Mouse (Mus musculus) liver, embryonic 11.5 days (tissue): ENCODE data around the gene Nectin1. TPM values are rescaled to one million over a fixed set of nuclear protein-coding genes. Genes with fewer than 3 reads are reported as not detected.

ENCODE experiments used
- ATAC-seq: fragments of 200-750 bp; cut with Nextera tagmentation; replicated peaks from 2 replicates; pipeline ENCODE4 v1.8.0; 2017; ENCODE audit warnings: moderate number of reproducible peaks, mild to moderate bottlenecking, moderate TSS enrichment, moderate library complexity; ENCODE audit not compliant: low FRiP score
- DNase-seq: peaks from one replicate; pipeline ENCODE4 v3.0.0-alpha.2; 2017; ENCODE audit warnings: low spot score
- H3K27ac ChIP-seq: fragments of 300-500 bp; sonication (generic); 2 replicates; pipeline ENCODE4 v1.5.1; 2014; ENCODE audit warnings: mild to moderate bottlenecking, low read depth, low read length, control low read depth
- H3K27me3 ChIP-seq: fragments of 300-500 bp; sonication (generic); replicated peaks from 2 replicates; pipeline ENCODE4 v1.6.1; 2014; ENCODE audit warnings: low read length, mixed read lengths; ENCODE audit not compliant: control insufficient read depth, insufficient read depth
- H3K36me3 ChIP-seq: fragments of 300-500 bp; sonication (generic); 2 replicates; pipeline ENCODE4 v1.6.1; 2014; ENCODE audit warnings: mild to moderate bottlenecking, low read length, moderate library complexity, mixed read lengths; ENCODE audit not compliant: control insufficient read depth, insufficient read depth
- H3K4me1 ChIP-seq: fragments of 300-500 bp; sonication (generic); replicated peaks from 2 replicates; pipeline ENCODE4 v1.6.1; 2014; ENCODE audit warnings: low read length, mixed read lengths; ENCODE audit not compliant: control insufficient read depth, insufficient read depth
- H3K4me2 ChIP-seq: fragments of 300-500 bp; sonication (generic); 2 replicates; pipeline ENCODE4 v1.6.1; 2014; ENCODE audit warnings: mild to moderate bottlenecking, control low read depth, moderate library complexity
- H3K4me3 ChIP-seq: fragments of 300-500 bp; sonication (generic); 2 replicates; pipeline ENCODE4 v1.5.1; 2014; ENCODE audit warnings: low read depth, low read length, control low read depth
- H3K9ac ChIP-seq: fragments of 300-500 bp; sonication (generic); 2 replicates; pipeline ENCODE4 v1.6.1; 2014; ENCODE audit warnings: low read depth, low read length, control low read depth
- H3K9me3 ChIP-seq: fragments of 300-500 bp; sonication (generic); 2 replicates; pipeline ENCODE4 v1.6.1; 2016; ENCODE audit warnings: low read length, inconsistent platforms, mixed read lengths; ENCODE audit not compliant: control insufficient read depth
- whole genome bisulfite sequencing: fragments of 180-500 bp; shearing (Covaris S2); extraction: QIAGEN DNeasy Blood & Tissue Kit; methylation state at CpG from one replicate; pipeline ENCODE4 v1.1.7; 2014; 5-methylcytosine and 5-hydroxymethylcytosine counted together
- polyA plus RNA-seq: library from polyadenylated mRNA; unstranded; fragments of >200 nt; fragmentation: Nextera tagmentation; extraction: Ambion mirVana; gene quantifications from 2 replicates; pipeline ENCODE4 v1.2.1, GENCODE M21; 2014

Gene Nectin1
- polyA plus RNA-seq, 1 experiment from 2014 or later = 2.6 TPM

DNA sequence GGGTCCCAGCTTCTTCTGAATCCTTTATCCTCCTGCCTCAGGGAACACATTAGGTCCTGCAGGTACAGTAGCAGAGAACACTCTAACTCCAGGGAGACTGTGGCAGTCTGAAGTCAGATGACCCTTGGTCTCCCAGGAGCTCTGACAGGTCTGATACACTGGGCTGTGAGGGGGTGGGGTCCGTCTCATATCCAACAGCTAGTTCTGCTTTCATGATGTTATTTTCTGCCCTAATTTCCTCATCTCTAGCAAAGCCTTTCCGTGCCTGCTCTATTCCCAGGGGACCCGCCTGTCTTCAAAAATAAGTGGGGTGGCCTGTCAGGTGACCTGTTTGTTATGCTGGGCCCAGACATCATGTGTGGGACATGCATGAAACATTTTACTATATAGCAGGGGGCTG is 18.2 kb downstream of the Nectin1 start:
- no peak for ATAC-seq
- H3K27ac ChIP-seq = no peak overlapping the region
- WGBS = 67% methylated on average over 3 of the region's 3 CpGs
- H3K9me3 ChIP-seq = no peaks in the 10 kb centered on the region
- no peak overlapping the region for H3K4me3 ChIP-seq
- no peak for DNase-seq
- no peak overlapping the region for H3K9ac ChIP-seq
- H3K36me3 ChIP-seq = no peaks in the 10 kb centered on the region
- H3K4me1 ChIP-seq = peaks cover 13% of the 10 kb centered on the region
- no peaks in the 10 kb centered on the region; the same call in 1 of the 2 replicates for H3K27me3 ChIP-seq
- H3K4me2 ChIP-seq = no peak overlapping the region

DNA sequence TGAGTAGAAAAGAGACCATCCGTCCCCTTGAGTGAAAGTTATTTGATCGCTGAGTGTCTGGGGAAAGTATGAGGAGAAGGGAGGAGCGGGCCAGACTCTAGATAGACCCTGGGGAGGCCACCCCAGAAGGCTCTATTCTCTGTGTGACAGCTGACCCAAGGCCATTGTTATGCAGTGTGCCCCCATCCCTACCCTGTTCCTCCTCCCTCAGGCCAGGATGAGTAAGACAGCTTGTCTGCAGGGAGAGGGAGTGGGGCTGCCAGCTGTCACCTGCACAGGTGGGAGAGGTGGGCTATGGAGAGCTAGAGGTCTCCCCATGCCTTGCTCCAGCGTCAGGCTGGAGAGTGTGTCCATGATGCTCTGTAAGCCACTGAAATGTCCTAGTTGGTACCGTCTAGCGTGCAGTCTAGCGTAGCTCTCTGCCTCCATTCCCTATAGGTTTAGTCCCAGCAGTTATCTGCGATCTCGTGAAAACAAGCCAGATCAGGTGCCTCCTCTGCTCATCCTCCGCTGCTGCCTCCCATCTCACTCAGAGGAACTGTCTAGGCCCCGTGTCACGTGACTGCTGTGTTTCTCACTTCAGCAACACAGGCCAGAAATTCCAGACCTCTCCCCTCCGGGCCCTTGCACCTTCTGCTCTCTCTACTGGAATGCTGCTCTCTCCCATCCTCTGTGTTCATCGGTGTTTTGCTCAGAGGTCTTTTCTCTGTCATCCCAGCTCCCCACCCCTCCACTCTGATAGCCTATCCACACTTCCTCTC is 21.8 kb downstream of the Nectin1 start:
- Histone ChIP-seq H3K27ac (no peak overlapping the region), H3K9me3 (no peaks in the 10 kb centered on the region), H3K9ac (no peak overlapping the region), H3K4me1 (no peaks in the 10 kb centered on the region; the same call in 1 of the 2 replicates), H3K36me3 (no peaks in the 10 kb centered on the region), H3K27me3 (no peaks in the 10 kb centered on the region), H3K4me2 (no peak overlapping the region), H3K4me3 (no peak overlapping the region)
- no peak for ATAC-seq
- no peak for DNase-seq
- 68% methylated on average over 14 of the region's 14 CpGs for WGBS

DNA sequence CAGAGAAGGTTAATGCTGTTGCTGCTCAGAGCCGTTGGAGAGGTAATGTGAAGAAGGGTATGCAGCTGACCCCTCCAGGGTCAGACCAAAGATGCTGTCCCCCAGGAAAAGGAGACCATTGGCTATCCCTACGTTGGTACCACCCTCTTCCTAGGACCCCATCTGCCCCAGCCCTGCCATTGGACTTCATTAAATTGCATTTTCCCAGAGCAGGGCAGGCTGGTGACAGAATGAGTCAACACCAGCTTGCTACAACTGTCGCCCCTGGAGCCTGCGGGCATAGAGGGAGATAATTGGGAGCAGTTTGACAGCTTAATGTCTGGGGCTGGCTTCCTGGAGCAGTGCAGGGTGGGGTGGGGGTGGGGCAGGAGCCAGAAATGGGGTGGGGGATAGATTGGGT is 25.0 kb downstream of the Nectin1 start:
- Histone ChIP-seq H3K36me3 (no peaks in the 10 kb centered on the region), H3K9me3 (no peaks in the 10 kb centered on the region), H3K4me2 (no peak overlapping the region), H3K9ac (no peak overlapping the region), H3K27me3 (no peaks in the 10 kb centered on the region), H3K4me3 (no peak overlapping the region), H3K4me1 (no peaks in the 10 kb centered on the region), H3K27ac (no peak overlapping the region)
- ATAC-seq (no peak), DNase-seq (no peak)
- WGBS = 27% methylated on average over 4 of the region's 4 CpGs

- no peak overlapping the region for H3K9ac ChIP-seq
- H3K27me3 ChIP-seq = no peaks in the 10 kb centered on the region
- no peak for ATAC-seq
- no peak overlapping the region for H3K4me3 ChIP-seq
- no peak overlapping the region for H3K27ac ChIP-seq
- H3K36me3 ChIP-seq = no peaks in the 10 kb centered on the region
- no peaks in the 10 kb centered on the region for H3K4me1 ChIP-seq
- no peak for DNase-seq
- no peaks in the 10 kb centered on the region for H3K9me3 ChIP-seq
- H3K4me2 ChIP-seq = no peak overlapping the region
- 68% methylated on average over 7 of the region's 7 CpGs for WGBS
These were observed 25.4 kb downstream of the Nectin1 start for GRCm38 (mm10) chr9:43769228-43769627.

DNA sequence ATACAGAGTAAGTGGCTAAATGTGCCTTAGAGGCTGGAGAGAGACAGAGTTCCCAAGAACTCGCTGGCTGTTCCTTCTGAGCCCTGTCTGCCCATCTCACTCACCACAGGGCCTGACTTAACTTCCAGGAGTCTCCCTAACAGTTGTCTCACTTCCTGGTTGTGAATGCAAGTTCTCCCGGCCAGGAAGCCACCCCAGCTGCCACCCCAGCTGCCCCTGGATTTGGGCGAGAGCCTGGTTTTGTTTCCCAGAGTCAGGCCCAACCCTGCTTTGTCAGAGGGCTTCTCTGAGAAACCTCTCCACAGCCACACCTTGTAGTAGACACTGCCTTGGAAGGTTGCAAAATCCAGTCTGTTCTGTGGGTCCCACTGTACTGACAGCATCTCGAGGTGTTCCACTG is 26.2 kb downstream of the Nectin1 start:
- ATAC-seq (no peak), DNase-seq (no peak)
- no peaks in the 10 kb centered on the region for H3K36me3 ChIP-seq
- no peaks in the 10 kb centered on the region for H3K9me3 ChIP-seq
- no peaks in the 10 kb centered on the region for H3K27me3 ChIP-seq
- no peak overlapping the region for H3K27ac ChIP-seq
- WGBS = 70% methylated on average over 4 of the region's 4 CpGs
- H3K4me2 ChIP-seq = no peak overlapping the region
- no peaks in the 10 kb centered on the region for H3K4me1 ChIP-seq
- H3K9ac ChIP-seq = no peak overlapping the region
- no peak overlapping the region for H3K4me3 ChIP-seq

DNA sequence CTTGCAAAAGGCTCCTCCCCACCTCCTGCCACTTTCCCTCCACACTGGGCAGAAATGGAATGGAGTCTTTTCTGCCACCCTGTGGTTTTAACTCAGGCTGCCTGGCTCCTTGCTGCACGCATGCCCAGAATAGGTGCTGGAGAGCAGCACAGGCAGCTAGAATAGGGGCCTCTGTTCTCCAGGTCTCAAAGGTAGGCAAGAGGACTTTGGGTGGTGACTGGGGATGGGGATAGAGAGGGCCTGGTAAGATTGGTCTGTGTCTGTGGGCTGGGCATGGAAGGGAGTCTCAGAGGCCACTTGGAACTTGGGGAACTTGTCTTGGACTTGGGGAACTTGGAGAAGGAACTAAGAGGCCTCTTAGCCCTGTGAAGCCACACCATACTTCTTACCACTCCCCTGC is 27.3 kb downstream of the Nectin1 start:
- H3K27ac ChIP-seq = no peak overlapping the region
- DNase-seq (no peak), ATAC-seq (no peak)
- no peaks in the 10 kb centered on the region for H3K27me3 ChIP-seq
- no peak overlapping the region for H3K4me2 ChIP-seq
- WGBS = 74% methylated on average over 1 of the region's 1 CpGs
- no peak overlapping the region for H3K4me3 ChIP-seq
- no peaks in the 10 kb centered on the region for H3K36me3 ChIP-seq
- H3K9me3 ChIP-seq = no peaks in the 10 kb centered on the region
- no peak overlapping the region for H3K9ac ChIP-seq
- H3K4me1 ChIP-seq = no peaks in the 10 kb centered on the region

DNA sequence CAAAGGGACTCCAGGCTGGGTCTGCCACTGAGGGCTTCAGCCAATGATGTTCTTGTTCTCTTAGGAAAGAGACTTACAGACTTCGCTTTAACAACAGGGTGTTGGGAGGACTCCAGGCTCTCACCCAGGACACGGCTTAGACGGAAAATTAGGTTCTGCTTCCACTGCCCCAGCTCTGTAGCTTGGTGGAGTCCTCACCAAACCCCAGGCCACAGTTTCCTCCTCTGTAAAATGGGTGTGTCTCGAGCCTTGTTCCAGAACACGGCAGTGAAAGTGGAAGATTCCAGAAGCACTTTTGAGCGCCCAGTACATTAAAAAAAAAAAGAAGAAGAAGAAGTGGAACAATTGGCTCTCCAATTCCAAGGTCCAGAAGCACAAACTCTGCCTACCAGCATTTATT is 28.7 kb downstream of the Nectin1 start:
- DNase-seq (no peak), ATAC-seq (no peak)
- Histone ChIP-seq H3K36me3 (no peaks in the 10 kb centered on the region), H3K27me3 (no peaks in the 10 kb centered on the region), H3K9ac (no peak overlapping the region), H3K4me1 (no peaks in the 10 kb centered on the region), H3K4me3 (no peak overlapping the region), H3K9me3 (no peaks in the 10 kb centered on the region), H3K27ac (no peak overlapping the region), H3K4me2 (no peak overlapping the region)
- 72% methylated on average over 6 of the region's 6 CpGs for WGBS

- WGBS = 63% methylated on average over 2 of the region's 2 CpGs
- H3K4me3 ChIP-seq = no peak overlapping the region
- no peak overlapping the region for H3K27ac ChIP-seq
- ATAC-seq (no peak), DNase-seq (no peak)
- no peaks in the 10 kb centered on the region for H3K9me3 ChIP-seq
- no peaks in the 10 kb centered on the region for H3K27me3 ChIP-seq
- no peaks in the 10 kb centered on the region for H3K4me1 ChIP-seq
- H3K4me2 ChIP-seq = no peak overlapping the region
- H3K9ac ChIP-seq = no peak overlapping the region
- no peaks in the 10 kb centered on the region for H3K36me3 ChIP-seq
These were observed 29.7 kb downstream of the Nectin1 start for GRCm38 (mm10) chr9:43773521-43773920.

- Histone ChIP-seq H3K27ac (no peak overlapping the region), H3K9me3 (no peaks in the 10 kb centered on the region), H3K9ac (no peak overlapping the region), H3K4me2 (no peak overlapping the region), H3K4me3 (no peak overlapping the region), H3K4me1 (no peaks in the 10 kb centered on the region), H3K27me3 (no peaks in the 10 kb centered on the region), H3K36me3 (no peaks in the 10 kb centered on the region)
- DNase-seq (no peak), ATAC-seq (no peak)
- 71% methylated on average over 5 of the region's 5 CpGs for WGBS
These were observed 30.6 kb downstream of the Nectin1 start for GRCm38 (mm10) chr9:43774427-43774826.
